Mouse (Mus musculus): ENCODE data around the gene Rapgef2. TPM values are rescaled to one million over a fixed set of nuclear protein-coding genes. Genes with fewer than 3 reads are reported as not detected.

Rapgef2 gene
- polyA plus RNA-seq, 2 experiments = 7.6 to 12.5 TPM

- no peaks in the 10 kb centered on the region for H3K9me3 ChIP-seq (ENCODE audit: control insufficient read depth, low read length)
- H3K4me2 ChIP-seq (replicated peaks; ENCODE audit: low read depth, low read length, severe bottlenecking) = no peak overlapping the region
- no peak overlapping the region for H3K4me3 ChIP-seq (replicated peaks; ENCODE audit: low read length)
- H3K27me3 ChIP-seq (ENCODE audit: control insufficient read depth, insufficient read depth, low read length) = no peaks in the 10 kb centered on the region
- TF ChIP-seq POLR2A (IDR thresholded peaks at IDR 0.05; ENCODE audit: borderline replicate concordance, extremely low read depth, insufficient read depth, insufficient read length) = no peak
- ATAC-seq (ENCODE audit: low FRiP score, low read depth) (no peak), DNase-seq (ENCODE audit: low spot score) (no peak)
- peaks cover 22% of the 10 kb centered on the region; the same call in 1 of the 2 replicates for H3K36me3 ChIP-seq (ENCODE audit: control insufficient read depth, insufficient read depth, low read length)
- H3K27ac ChIP-seq (replicated peaks; ENCODE audit: low read depth, low read length) = no peak overlapping the region
- H3K4me1 ChIP-seq (ENCODE audit: control insufficient read depth, insufficient read depth, low read length) = no peaks in the 10 kb centered on the region
- 95% methylated on average over 7 of the region's 7 CpGs for WGBS
- H3K9ac ChIP-seq (ENCODE audit: low read depth, low read length, severe bottlenecking) = no peak overlapping the region
Measured at GRCm38 (mm10) chr3:79100831-79101230, 185.5 kb downstream of the Rapgef2 start.

GRCm38 (mm10) chr3:79089091-79089490 lies 197.2 kb downstream of the Rapgef2 start:
- Histone ChIP-seq H3K36me3 (ENCODE audit: control insufficient read depth, insufficient read depth, low read length) (peaks cover 80% of the 10 kb centered on the region), H3K27me3 (ENCODE audit: control insufficient read depth, insufficient read depth, low read length) (no peaks in the 10 kb centered on the region), H3K4me3 (replicated peaks; ENCODE audit: low read length) (no peak overlapping the region), H3K4me2 (replicated peaks; ENCODE audit: low read depth, low read length, severe bottlenecking) (no peak overlapping the region), H3K9ac (ENCODE audit: low read depth, low read length, severe bottlenecking) (no peak overlapping the region), H3K27ac (replicated peaks; ENCODE audit: low read depth, low read length) (no peak overlapping the region), H3K4me1 (ENCODE audit: control insufficient read depth, insufficient read depth, low read length) (no peaks in the 10 kb centered on the region), H3K9me3 (ENCODE audit: control insufficient read depth, low read length) (no peaks in the 10 kb centered on the region)
- ATAC-seq (ENCODE audit: low FRiP score, low read depth) = no peak
- 88% methylated on average over 7 of the region's 7 CpGs for WGBS
- no peak for DNase-seq (ENCODE audit: low spot score)
- TF ChIP-seq POLR2A (IDR thresholded peaks at IDR 0.05; ENCODE audit: borderline replicate concordance, extremely low read depth, insufficient read depth, insufficient read length) = no peak

- no peak for ATAC-seq (ENCODE audit: low FRiP score, low read depth)
- Histone ChIP-seq H3K36me3 (ENCODE audit: control insufficient read depth, insufficient read depth, low read length) (peaks cover 81% of the 10 kb centered on the region), H3K27me3 (ENCODE audit: control insufficient read depth, insufficient read depth, low read length) (no peaks in the 10 kb centered on the region), H3K9me3 (ENCODE audit: control insufficient read depth, low read length) (no peaks in the 10 kb centered on the region), H3K9ac (ENCODE audit: low read depth, low read length, severe bottlenecking) (no peak overlapping the region), H3K4me1 (ENCODE audit: control insufficient read depth, insufficient read depth, low read length) (no peaks in the 10 kb centered on the region), H3K27ac (replicated peaks; ENCODE audit: low read depth, low read length) (no peak overlapping the region), H3K4me3 (replicated peaks; ENCODE audit: low read length) (no peak overlapping the region), H3K4me2 (replicated peaks; ENCODE audit: low read depth, low read length, severe bottlenecking) (no peak overlapping the region)
- TF ChIP-seq POLR2A (IDR thresholded peaks at IDR 0.05; ENCODE audit: borderline replicate concordance, extremely low read depth, insufficient read depth, insufficient read length) = no peak
- no peak for DNase-seq (ENCODE audit: low spot score)
- 91% methylated on average over 5 of the region's 5 CpGs for WGBS
Measured at GRCm38 (mm10) chr3:79088461-79088860, 197.9 kb downstream of the Rapgef2 start.

- 94% methylated on average over 4 of the region's 4 CpGs for WGBS
- ATAC-seq (ENCODE audit: low FRiP score, low read depth) = no peak
- Histone ChIP-seq H3K27ac (replicated peaks; ENCODE audit: low read depth, low read length) (no peak overlapping the region), H3K4me3 (replicated peaks; ENCODE audit: low read length) (no peak overlapping the region), H3K36me3 (ENCODE audit: control insufficient read depth, insufficient read depth, low read length) (peaks cover 75% of the 10 kb centered on the region), H3K9ac (ENCODE audit: low read depth, low read length, severe bottlenecking) (no peak overlapping the region), H3K4me1 (ENCODE audit: control insufficient read depth, insufficient read depth, low read length) (no peaks in the 10 kb centered on the region), H3K27me3 (ENCODE audit: control insufficient read depth, insufficient read depth, low read length) (no peaks in the 10 kb centered on the region), H3K4me2 (replicated peaks; ENCODE audit: low read depth, low read length, severe bottlenecking) (no peak overlapping the region), H3K9me3 (ENCODE audit: control insufficient read depth, low read length) (no peaks in the 10 kb centered on the region)
- no peak for DNase-seq (ENCODE audit: low spot score)
- TF ChIP-seq POLR2A (IDR thresholded peaks at IDR 0.05; ENCODE audit: borderline replicate concordance, extremely low read depth, insufficient read depth, insufficient read length) = no peak
Measured at GRCm38 (mm10) chr3:79086282-79086681, 200.0 kb downstream of the Rapgef2 start.

- no peak for TF ChIP-seq POLR2A (IDR thresholded peaks at IDR 0.05; ENCODE audit: borderline replicate concordance, extremely low read depth, insufficient read depth, insufficient read length)
- Histone ChIP-seq H3K9ac (ENCODE audit: low read depth, low read length, severe bottlenecking) (no peak overlapping the region), H3K27ac (replicated peaks; ENCODE audit: low read depth, low read length) (no peak overlapping the region), H3K4me1 (ENCODE audit: control insufficient read depth, insufficient read depth, low read length) (no peaks in the 10 kb centered on the region), H3K9me3 (ENCODE audit: control insufficient read depth, low read length) (no peaks in the 10 kb centered on the region), H3K4me2 (replicated peaks; ENCODE audit: low read depth, low read length, severe bottlenecking) (no peak overlapping the region), H3K27me3 (ENCODE audit: control insufficient read depth, insufficient read depth, low read length) (no peaks in the 10 kb centered on the region), H3K4me3 (replicated peaks; ENCODE audit: low read length) (no peak overlapping the region), H3K36me3 (ENCODE audit: control insufficient read depth, insufficient read depth, low read length) (peaks cover 78% of the 10 kb centered on the region)
- ATAC-seq (ENCODE audit: low FRiP score, low read depth) (no peak), DNase-seq (ENCODE audit: low spot score) (no peak)
- 87% methylated on average over 3 of the region's 3 CpGs for WGBS
Measured at GRCm38 (mm10) chr3:79083881-79084280, 202.4 kb downstream of the Rapgef2 start.

GRCm38 (mm10) chr3:79083030-79083429 lies 203.3 kb downstream of the Rapgef2 start:
- no peak overlapping the region for H3K27ac ChIP-seq (replicated peaks; ENCODE audit: low read depth, low read length)
- no peak for TF ChIP-seq POLR2A (IDR thresholded peaks at IDR 0.05; ENCODE audit: borderline replicate concordance, extremely low read depth, insufficient read depth, insufficient read length)
- WGBS = 95% methylated on average over 10 of the region's 10 CpGs
- ATAC-seq (ENCODE audit: low FRiP score, low read depth) (no peak), DNase-seq (ENCODE audit: low spot score) (no peak)
- no peaks in the 10 kb centered on the region for H3K9me3 ChIP-seq (ENCODE audit: control insufficient read depth, low read length)
- no peak overlapping the region for H3K9ac ChIP-seq (ENCODE audit: low read depth, low read length, severe bottlenecking)
- no peaks in the 10 kb centered on the region for H3K27me3 ChIP-seq (ENCODE audit: control insufficient read depth, insufficient read depth, low read length)
- H3K4me1 ChIP-seq (ENCODE audit: control insufficient read depth, insufficient read depth, low read length) = no peaks in the 10 kb centered on the region
- no peak overlapping the region for H3K4me3 ChIP-seq (replicated peaks; ENCODE audit: low read length)
- peaks cover 75% of the 10 kb centered on the region for H3K36me3 ChIP-seq (ENCODE audit: control insufficient read depth, insufficient read depth, low read length)
- H3K4me2 ChIP-seq (replicated peaks; ENCODE audit: low read depth, low read length, severe bottlenecking) = no peak overlapping the region

All from limb, embryonic 14.5 days (tissue).